Mouse (Mus musculus): ENCODE measurements around the gene Tmem217. TPM values are rescaled to one million over a fixed set of nuclear protein-coding genes. Genes with fewer than 3 reads are reported as not detected.

Gene Tmem217
- polyA plus RNA-seq, 1 experiment, result 0.20 TPM

DNA sequence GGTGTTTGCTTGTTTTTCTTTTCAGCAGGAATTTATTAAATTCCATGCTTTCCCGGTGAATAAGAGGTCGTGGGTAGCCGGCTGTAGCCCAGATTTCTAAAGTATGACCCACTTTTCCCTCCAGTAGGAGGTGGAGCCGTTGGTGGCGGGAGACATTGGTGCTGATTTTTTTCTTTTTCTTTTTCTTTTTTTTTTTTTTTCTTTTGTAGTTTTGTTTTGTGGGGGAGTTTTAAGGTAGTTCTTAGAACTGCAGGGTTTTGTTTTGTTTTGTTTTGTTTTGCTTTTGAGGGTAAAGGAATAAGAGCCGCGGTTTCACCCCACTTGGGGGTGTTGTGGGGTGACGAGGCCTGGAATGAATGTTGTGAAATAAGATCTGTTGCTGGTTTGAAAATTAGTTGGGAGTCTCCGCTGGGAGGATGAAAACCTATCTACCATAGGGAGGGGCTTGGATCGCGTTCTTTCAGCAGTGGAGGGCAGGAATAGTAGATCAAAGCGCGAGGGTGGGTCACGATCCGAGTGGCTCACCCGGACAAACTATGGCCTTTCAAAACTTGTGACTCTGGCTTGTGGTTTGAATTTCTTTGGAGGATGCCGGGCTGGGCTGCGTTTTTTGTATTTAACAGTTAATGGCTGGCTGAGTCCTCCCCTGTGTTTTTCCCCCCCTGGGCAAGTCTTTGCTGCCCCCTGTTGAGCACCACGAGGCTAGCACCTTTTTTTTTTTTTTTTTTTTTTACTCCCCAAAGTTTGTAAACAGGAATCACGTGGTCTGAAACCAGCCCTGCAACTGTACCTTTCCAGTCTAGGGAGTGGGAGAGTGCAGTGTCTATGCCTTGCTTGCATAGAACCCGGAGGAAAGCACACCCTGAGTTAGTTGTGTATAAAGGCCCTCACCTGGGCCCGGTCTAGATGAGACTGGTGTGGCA, 59.7 kb downstream of the Tmem217 start:
- peak overlapping the region; percentile 99 for H3K4me3 ChIP-seq (replicated peaks)
- H3K36me3 ChIP-seq (replicated peaks; ENCODE audit: low read length), result peaks cover 53% of the 10 kb centered on the region
- TF ChIP-seq GATA1 (IDR thresholded peaks at IDR 0.05; ENCODE audit: borderline replicate concordance, low read length) (no peak), FLI1 (IDR thresholded peaks at IDR 0.05; ENCODE audit: low read length) (no peak)
- H3K4me1 ChIP-seq, result peaks cover 51% of the 10 kb centered on the region
- no peaks in the 10 kb centered on the region for H3K27me3 ChIP-seq (replicated peaks)
- no peaks in the 10 kb centered on the region for H3K9me3 ChIP-seq

- H3K36me3 ChIP-seq (replicated peaks; ENCODE audit: low read length), result peaks cover 48% of the 10 kb centered on the region
- no peaks in the 10 kb centered on the region for H3K27me3 ChIP-seq (replicated peaks)
- H3K4me1 ChIP-seq, result peaks cover 51% of the 10 kb centered on the region
- H3K9me3 ChIP-seq, result no peaks in the 10 kb centered on the region
- TF ChIP-seq FLI1 (IDR thresholded peaks at IDR 0.05; ENCODE audit: low read length), result no peak
- no peak for TF ChIP-seq GATA1 (IDR thresholded peaks at IDR 0.05; ENCODE audit: borderline replicate concordance, low read length)
- peak overlapping the region; percentile 99 for H3K4me3 ChIP-seq (replicated peaks)
Measured at GRCm38 (mm10) chr17:29491591-29492268, 60.5 kb downstream of the Tmem217 start.

- H3K9me3 ChIP-seq, result no peaks in the 10 kb centered on the region
- peaks cover 51% of the 10 kb centered on the region for H3K4me1 ChIP-seq
- peaks cover 41% of the 10 kb centered on the region for H3K36me3 ChIP-seq (replicated peaks; ENCODE audit: low read length)
- no peak for TF ChIP-seq GATA1 (IDR thresholded peaks at IDR 0.05; ENCODE audit: borderline replicate concordance, low read length)
- TF ChIP-seq FLI1 (IDR thresholded peaks at IDR 0.05; ENCODE audit: low read length), result no peak
- H3K4me3 ChIP-seq (replicated peaks), result peak within 1 kb of the TSS; percentile 99
- no peaks in the 10 kb centered on the region for H3K27me3 ChIP-seq (replicated peaks)
Measured at GRCm38 (mm10) chr17:29490713-29491581, 61.2 kb downstream of the Tmem217 start, which contains the start of gene Pim1. Gene Pim1, plus strand, starts transcription at chr17:29490753.

DNA sequence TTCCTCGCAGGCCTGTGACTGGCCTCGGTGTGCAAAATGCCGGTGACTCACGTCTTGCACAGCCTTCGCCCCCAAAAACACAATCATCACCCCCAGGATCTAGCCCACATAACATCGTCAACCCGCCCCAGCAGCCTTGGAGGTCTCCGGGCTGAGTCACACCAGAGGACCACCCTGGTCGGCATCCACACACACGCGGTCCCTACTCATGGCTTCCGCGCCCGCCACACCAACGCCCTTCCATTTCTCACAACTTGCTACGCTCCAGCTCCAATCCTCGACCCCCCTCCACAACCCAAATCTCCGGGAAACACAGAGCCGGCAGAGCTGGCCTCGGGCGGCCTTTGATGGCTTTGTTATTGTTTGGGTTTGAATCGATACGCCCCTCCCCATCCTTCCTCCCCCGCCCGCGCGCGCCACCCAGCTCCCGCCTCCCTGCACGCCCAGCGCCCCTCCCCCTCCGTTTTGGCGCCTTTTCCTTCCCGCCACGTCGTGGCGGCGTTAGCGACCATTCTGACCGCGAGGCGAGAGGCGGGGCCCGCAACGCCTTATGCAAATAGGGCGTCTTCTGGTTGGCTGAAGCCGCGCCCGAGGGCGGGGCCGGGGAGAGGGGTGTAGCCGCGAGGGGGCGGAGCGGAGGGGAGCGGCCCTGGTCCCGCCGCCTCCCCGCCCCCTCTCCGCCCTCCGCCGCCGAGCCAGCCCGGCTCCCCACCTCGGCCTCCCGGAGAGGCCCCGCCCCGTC, 62.0 kb downstream of the Tmem217 start:
- peaks cover 58% of the 10 kb centered on the region for H3K4me1 ChIP-seq
- H3K4me3 ChIP-seq (replicated peaks), result peak overlapping the region; percentile 99
- TF ChIP-seq FLI1 (IDR thresholded peaks at IDR 0.05; ENCODE audit: low read length), result peak; percentile 30; the same call in 1 of the 2 replicates
- TF ChIP-seq GATA1 (IDR thresholded peaks at IDR 0.05; ENCODE audit: borderline replicate concordance, low read length), result no peak
- H3K9me3 ChIP-seq, result no peaks in the 10 kb centered on the region
- H3K27me3 ChIP-seq (replicated peaks), result no peaks in the 10 kb centered on the region
- peaks cover 40% of the 10 kb centered on the region for H3K36me3 ChIP-seq (replicated peaks; ENCODE audit: low read length)

DNA sequence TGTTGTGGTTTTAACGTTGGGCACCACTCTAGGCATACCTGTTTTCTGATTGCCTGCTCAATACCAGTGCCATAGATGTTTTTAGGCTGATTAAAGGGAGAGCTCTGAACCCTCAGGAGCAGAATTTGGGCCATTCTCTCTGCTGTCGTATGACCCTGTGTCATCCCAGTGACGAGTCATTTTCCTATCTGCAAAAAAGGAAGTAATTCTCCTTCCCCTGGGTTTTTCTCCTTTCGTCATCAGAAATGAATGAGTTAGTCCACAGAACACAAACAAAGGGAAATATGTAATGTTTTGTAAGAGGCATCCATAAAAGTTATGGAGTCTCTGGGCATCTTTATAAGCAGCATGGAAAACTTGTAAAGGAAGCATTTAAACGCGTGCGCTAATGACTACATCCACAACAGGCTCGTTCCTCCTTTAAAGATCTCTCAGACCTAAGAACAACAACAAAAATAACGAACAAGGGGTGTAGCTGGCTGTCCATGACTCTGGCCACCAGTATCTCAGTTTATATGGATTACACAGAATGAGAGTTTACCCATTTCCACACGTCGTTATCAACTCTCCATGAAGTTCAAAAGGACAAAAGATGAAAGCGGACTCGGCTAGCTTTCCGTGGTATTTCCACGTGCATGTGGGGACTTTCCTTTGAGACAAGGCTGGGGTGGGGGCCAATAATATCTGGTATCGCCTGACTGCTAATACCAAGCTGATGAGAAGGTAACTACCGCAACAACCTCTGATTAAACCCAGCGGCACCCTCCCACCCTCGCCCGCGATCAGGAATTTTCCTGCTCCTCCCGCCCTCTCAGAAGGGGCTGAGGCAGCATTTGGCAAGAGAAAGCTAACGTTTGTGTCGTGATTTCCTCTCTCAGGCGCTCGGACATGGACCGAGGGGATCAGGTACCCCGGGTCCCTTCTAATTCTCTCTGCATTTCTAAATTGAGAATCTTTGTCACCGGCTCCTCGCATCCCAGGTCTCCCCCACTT, 62.9 kb downstream of the Tmem217 start:
- peak overlapping the region; percentile 99 for H3K4me3 ChIP-seq (replicated peaks)
- H3K9me3 ChIP-seq, result no peaks in the 10 kb centered on the region
- no peaks in the 10 kb centered on the region for H3K27me3 ChIP-seq (replicated peaks)
- H3K4me1 ChIP-seq, result peaks cover 57% of the 10 kb centered on the region
- TF ChIP-seq FLI1 (IDR thresholded peaks at IDR 0.05; ENCODE audit: low read length) (no peak), GATA1 (IDR thresholded peaks at IDR 0.05; ENCODE audit: borderline replicate concordance, low read length) (no peak)
- H3K36me3 ChIP-seq (replicated peaks; ENCODE audit: low read length), result peaks cover 34% of the 10 kb centered on the region

- Histone ChIP-seq H3K36me3 (replicated peaks; ENCODE audit: low read length) (peaks cover 29% of the 10 kb centered on the region), H3K27me3 (replicated peaks) (no peaks in the 10 kb centered on the region), H3K4me3 (replicated peaks) (peak overlapping the region; percentile 99), H3K9me3 (peaks cover 4% of the 10 kb centered on the region; the same call in 1 of the 2 replicates), H3K4me1 (peaks cover 53% of the 10 kb centered on the region)
- TF ChIP-seq GATA1 (IDR thresholded peaks at IDR 0.05; ENCODE audit: borderline replicate concordance, low read length), result no peak
Measured at GRCm38 (mm10) chr17:29488257-29488977, 63.8 kb downstream of the Tmem217 start.

GRCm38 (mm10) chr17:29485336-29486233, 66.6 kb downstream of the Tmem217 start:
- H3K4me3 ChIP-seq (replicated peaks), result no peak overlapping the region
- H3K27me3 ChIP-seq (replicated peaks), result no peaks in the 10 kb centered on the region
- peaks cover 18% of the 10 kb centered on the region; the same call in 1 of the 2 replicates for H3K9me3 ChIP-seq
- H3K4me1 ChIP-seq, result peaks cover 68% of the 10 kb centered on the region
- peaks cover 17% of the 10 kb centered on the region for H3K36me3 ChIP-seq (replicated peaks; ENCODE audit: low read length)
- TF ChIP-seq FLI1 (IDR thresholded peaks at IDR 0.05; ENCODE audit: low read length) (no peak), GATA1 (IDR thresholded peaks at IDR 0.05; ENCODE audit: borderline replicate concordance, low read length) (no peak)

Measured in megakaryocyte, embryonic 14.5 days (primary cell).